Mouse (Mus musculus): ENCODE results near the gene Mfap2.

The Mfap2 gene

GRCm38 (mm10) chr4:141030541-141031206 is 20.5 kb downstream of the Mfap2 start:
- peak; percentile 64 to 71 for DNase-seq

- DNase-seq, result peak; percentile 91 to 92
Observed at GRCm38 (mm10) chr4:141031733-141032132, 21.5 kb downstream of the Mfap2 start.

GRCm38 (mm10) chr4:141033606-141034549 is 23.7 kb downstream of the Mfap2 start:
- peak; percentile 33 to 63 for DNase-seq

- no peak for DNase-seq
Observed at GRCm38 (mm10) chr4:141041117-141041516, 30.9 kb downstream of the Mfap2 start.

- DNase-seq, result peak; percentile 57 to 74
Observed at GRCm38 (mm10) chr4:141044816-141045215, 34.6 kb downstream of the Mfap2 start.

- DNase-seq, result no peak
Observed at GRCm38 (mm10) chr4:141048810-141049475, 38.7 kb downstream of the Mfap2 start.

- no peak for DNase-seq
Observed at GRCm38 (mm10) chr4:141049476-141049835, 39.2 kb downstream of the Mfap2 start.

- DNase-seq, result peak; percentile 33 to 51
Observed at GRCm38 (mm10) chr4:141052442-141052841, 42.2 kb downstream of the Mfap2 start.

- DNase-seq, result peak in 1 of 2 experiments; percentile 17
Observed at GRCm38 (mm10) chr4:141053138-141053537, 42.9 kb downstream of the Mfap2 start.

- peak; percentile 77 to 82 for DNase-seq
Observed at GRCm38 (mm10) chr4:141053568-141054161, 43.4 kb downstream of the Mfap2 start.

- no peak for DNase-seq
Observed at GRCm38 (mm10) chr4:141056970-141057369, 46.8 kb downstream of the Mfap2 start.

- DNase-seq, result no peak
Observed at GRCm38 (mm10) chr4:141058835-141059234, 48.6 kb downstream of the Mfap2 start.

- DNase-seq, result no peak
Observed at GRCm38 (mm10) chr4:141059616-141060425, 49.6 kb downstream of the Mfap2 start.

- peak; percentile 100 for DNase-seq
Observed at GRCm38 (mm10) chr4:141060426-141061301, 50.4 kb downstream of the Mfap2 start, which contains the start of gene Crocc. Crocc (minus strand) TSS chr4:141060550.

GRCm38 (mm10) chr4:141064104-141064659 is 54.0 kb downstream of the Mfap2 start:
- DNase-seq, result no peak

- peak; percentile 85 to 90 for DNase-seq
Observed at GRCm38 (mm10) chr4:141065123-141065522, 54.9 kb downstream of the Mfap2 start.

Measured in cerebellum, postnatal 25 days (tissue).